Mouse (Mus musculus) megakaryocyte-erythroid progenitor cell, adult 5-6 weeks (primary cell): ENCODE results near the gene Cmtm2a. TPM values are rescaled to one million over a fixed set of nuclear protein-coding genes. Genes with fewer than 3 reads are reported as not detected.
"Not testable (repeated sequence)": the region's sequence is repeated elsewhere in the genome, so short reads cannot be mapped to it uniquely, and the experiment has no call there.

Experiments
- ATAC-seq: replicated peaks from 2 replicates; pipeline ENCODE4 v1.8.0; 2016; ENCODE audit warnings: mild to moderate bottlenecking, inconsistent platforms; ENCODE audit not compliant: severe bottlenecking, poor library complexity, low FRiP score, low TSS enrichment
- total RNA-seq, 2 experiments: library from RNA; stranded (forward) in 1 of 2; stranded (reverse) in 1 of 2; fragments of 200-1000, 215-1000 nt in 1 of 2; fragments of >200 nt in 1 of 2; fragmentation: Nextera tagmentation in 1 of 2; gene quantifications; 2 replicates each; pipeline ENCODE4 v1.2.3; 2014 to 2017

Gene Cmtm2a
- total RNA-seq, 2 experiments from 2014 or later = not detected

DNA sequence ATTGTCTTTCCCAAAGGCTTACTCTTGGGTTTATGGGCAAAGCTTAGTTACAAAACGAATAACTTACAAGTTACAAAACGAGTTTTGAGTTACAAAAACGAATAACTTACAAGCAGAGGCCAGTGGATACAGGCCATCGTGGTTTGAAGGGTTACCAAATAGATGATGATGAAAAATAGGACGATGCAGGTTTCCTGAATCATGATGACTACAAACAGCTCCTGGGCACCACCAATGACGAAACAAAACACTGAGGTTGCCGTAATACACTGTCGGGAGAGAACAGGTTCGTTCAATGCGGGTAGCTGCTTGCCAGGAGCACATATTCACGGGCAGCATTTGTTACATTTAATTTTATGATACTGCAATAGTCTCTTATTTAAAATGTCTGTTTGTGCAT, 12.0 kb upstream of the Cmtm2a start:
- ATAC-seq = no peak

- not testable (repeated sequence) for ATAC-seq
Measured at GRCm38 (mm10) chr8:104302536-104302935, 9.6 kb upstream of the Cmtm2a start.

- not testable (repeated sequence) for ATAC-seq
Measured at GRCm38 (mm10) chr8:104301577-104301976, 8.6 kb upstream of the Cmtm2a start.

DNA sequence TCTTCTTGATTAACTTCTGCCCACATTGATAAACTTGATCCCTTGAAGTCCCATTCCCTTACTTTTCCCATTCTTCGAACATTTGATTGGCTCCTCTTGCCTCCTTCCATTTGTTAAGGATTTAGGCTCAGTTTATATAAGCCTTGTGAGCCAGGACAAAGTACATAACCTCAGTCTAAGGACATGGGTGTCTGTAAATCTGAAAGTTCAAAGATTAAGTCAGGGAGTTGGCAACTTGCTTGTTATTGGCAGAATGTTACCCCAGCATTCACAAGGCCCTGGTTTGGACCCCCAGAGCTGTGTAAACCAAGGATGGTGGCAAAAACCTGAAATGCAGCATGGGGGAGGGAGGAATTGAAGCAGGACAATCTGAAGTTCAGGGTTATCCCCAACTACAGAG, 1.4 kb upstream of the Cmtm2a start:
- no peak for ATAC-seq

DNA sequence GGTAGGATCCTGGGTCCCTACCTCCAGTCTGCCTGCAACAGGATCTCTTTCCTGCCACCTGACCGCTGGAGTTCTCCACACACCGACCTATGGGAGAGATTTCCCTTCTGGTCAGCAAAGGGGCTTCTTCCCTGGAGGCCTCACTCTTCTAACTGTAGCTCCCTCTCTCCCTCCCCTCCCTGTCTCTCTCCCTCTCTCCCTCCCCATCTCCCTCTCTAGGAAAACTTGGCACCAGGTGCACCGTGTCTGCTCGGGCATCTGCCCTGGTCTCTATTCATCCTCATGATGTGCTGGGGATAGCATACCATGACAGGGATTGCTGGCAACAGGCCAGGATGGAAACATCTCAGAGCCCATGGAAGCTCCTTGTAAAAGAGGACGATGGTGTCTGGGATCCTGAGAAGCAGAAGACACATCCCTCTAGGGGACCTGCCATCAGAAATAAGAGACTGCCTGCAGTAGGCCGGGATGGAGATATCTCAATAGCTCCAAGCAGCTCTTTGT, 24.0 kb downstream of the Cmtm2a start:
- no peak for ATAC-seq

DNA sequence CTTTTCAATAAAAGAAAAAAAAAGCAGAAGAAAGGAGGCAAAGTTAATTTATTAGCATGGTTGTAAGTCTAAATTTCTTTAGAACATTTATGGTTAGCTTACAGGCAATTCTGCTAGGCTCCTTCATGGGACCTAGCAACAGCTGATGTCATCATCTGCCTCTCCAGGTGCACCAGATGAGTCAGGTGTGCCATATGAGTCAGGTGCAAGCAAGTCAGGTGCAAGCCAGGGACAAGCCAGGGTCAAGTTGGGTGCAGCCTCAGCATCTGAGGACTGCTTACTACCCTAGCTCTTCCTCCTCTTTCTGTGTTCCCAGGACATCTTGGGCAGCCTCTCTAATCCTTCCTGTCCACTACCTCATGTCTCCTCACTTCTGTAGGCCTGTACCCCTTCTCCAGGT, 24.6 kb downstream of the Cmtm2a start:
- ATAC-seq = no peak

- ATAC-seq = not testable (repeated sequence)
Measured at GRCm38 (mm10) chr8:104264271-104264935, 28.6 kb downstream of the Cmtm2a start.

- ATAC-seq = not testable (repeated sequence)
Measured at GRCm38 (mm10) chr8:104261802-104262201, 31.2 kb downstream of the Cmtm2a start.

GRCm38 (mm10) chr8:104253016-104253415, 40.0 kb downstream of the Cmtm2a start:
- peak; percentile 40; the same call in 1 of the 2 replicates for ATAC-seq

- no peak for ATAC-seq
Measured at GRCm38 (mm10) chr8:104251461-104251860, 41.5 kb downstream of the Cmtm2a start.

GRCm38 (mm10) chr8:104250439-104251367, 42.3 kb downstream of the Cmtm2a start, which contains the start of gene Cklf:
TSS of gene Cklf (plus strand) at chr8:104250861.
- peak; percentile 72 for ATAC-seq

GRCm38 (mm10) chr8:104249442-104249996, 43.5 kb downstream of the Cmtm2a start:
- no peak for ATAC-seq

- ATAC-seq = peak; percentile 71
Measured at GRCm38 (mm10) chr8:104248276-104248675, 44.7 kb downstream of the Cmtm2a start, which contains the start of gene Tk2. TSS of gene Tk2 (minus strand) at chr8:104248558.

- peak; percentile 35 for ATAC-seq
Measured at GRCm38 (mm10) chr8:104247908-104248275, 45.1 kb downstream of the Cmtm2a start.

GRCm38 (mm10) chr8:104247054-104247907, 45.7 kb downstream of the Cmtm2a start:
- 0 out of 2 replicates have a peak, but pooled peaks have one; percentile 3 for ATAC-seq

GRCm38 (mm10) chr8:104246621-104247020, 46.4 kb downstream of the Cmtm2a start:
- no peak for ATAC-seq

GRCm38 (mm10) chr8:104242038-104242644, 50.8 kb downstream of the Cmtm2a start:
- ATAC-seq = peak; percentile 10; the same call in 1 of the 2 replicates

DNA sequence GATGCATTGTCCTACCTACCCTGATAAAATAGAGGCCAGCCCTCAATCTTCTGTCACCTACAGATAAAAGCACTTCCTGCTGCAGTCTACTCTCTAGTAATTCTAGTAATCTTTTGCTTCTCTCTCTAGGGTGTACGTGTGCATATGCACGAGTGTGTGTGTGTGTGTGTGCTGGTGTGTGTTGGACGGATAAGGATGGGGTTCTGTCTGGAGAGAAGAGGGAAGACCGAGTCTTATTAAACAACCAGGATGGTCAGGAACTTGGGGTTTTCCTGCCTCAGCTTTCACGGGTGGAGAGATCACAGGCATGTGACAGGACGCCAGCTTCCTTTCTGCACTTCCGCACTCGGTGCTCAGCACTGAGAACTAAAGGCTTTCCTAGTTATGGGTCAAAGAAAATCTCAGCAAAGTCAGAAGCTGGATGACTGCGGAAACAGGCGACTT, 53.5 kb downstream of the Cmtm2a start:
- peak; percentile 87 for ATAC-seq
